ENCODE assay signal across 16 mouse cellular contexts in genomic region chr7:31057730-31058129, GRCm38 (mm10). TPM values are rescaled to one million over a fixed set of nuclear protein-coding genes. Genes with fewer than 3 reads are reported as not detected.
"Had no signal": no experiment of that assay in that cellular context is flagged by ENCODE, and none has a peak within 500 bp of the region (broad histone marks: within the 10 kb centered on the region; RNA-seq: fewer than 3 reads in every experiment).

No protein-coding gene starts in this region.

- H3K9ac ChIP-seq: limb, embryonic 12.5 days; liver, embryonic 13.5 days; midbrain, embryonic 13.5 days had no signal

- H3K4me3 ChIP-seq: limb, embryonic 12.5 days; liver, embryonic 13.5 days; midbrain, embryonic 13.5 days had no signal

- H3K9me3 ChIP-seq: limb, embryonic 12.5 days; liver, embryonic 13.5 days; midbrain, embryonic 13.5 days had no signal

- H3K4me2 ChIP-seq: limb, embryonic 12.5 days; liver, embryonic 13.5 days; midbrain, embryonic 13.5 days had no signal

- ATAC-seq: lung, postnatal 0 days; midbrain, embryonic 13.5 days had no signal

- DNase-seq: kidney, adult 11 months; kidney, adult 9 months; kidney, postnatal 36 days; layer of hippocampus, adult 9-11 months; layer of hippocampus, postnatal 36 days; liver, embryonic 13.5 days; lung, adult 2 months; lung, postnatal 36 days; right cerebral cortex, postnatal 25 days; thymus, postnatal 4 days had no signal

- H3K36me3 ChIP-seq: limb, embryonic 12.5 days; liver, embryonic 13.5 days; midbrain, embryonic 13.5 days had no signal

- H3K27ac ChIP-seq: kidney, postnatal 0 days; limb, embryonic 12.5 days; midbrain, embryonic 13.5 days had no signal

RNA-seq across cellular contexts. Expression of gene Lgi4, which starts 1.4 kb away (rescaled TPM):
- polyA plus RNA-seq: neural tube, embryonic 14.5 days had no signal

RNA-seq across cellular contexts. Expression of gene Fxyd3, which starts 18.8 kb away (rescaled TPM):
- polyA plus RNA-seq: midbrain, postnatal 0 days; neural tube, embryonic 14.5 days had no signal
